Mouse (Mus musculus) skeletal muscle tissue, adult 2 months (tissue): ENCODE measurements around the gene Olfr488.
"Not testable (repeated sequence)": the region's sequence is repeated elsewhere in the genome, so short reads cannot be mapped to it uniquely, and the experiment has no call there.

Source experiments
- DNase-seq: peaks from one replicate; pipeline ENCODE4 v3.0.0-alpha.2; 2012; ENCODE audit warnings: low read depth, low spot score

Gene Olfr488

DNA sequence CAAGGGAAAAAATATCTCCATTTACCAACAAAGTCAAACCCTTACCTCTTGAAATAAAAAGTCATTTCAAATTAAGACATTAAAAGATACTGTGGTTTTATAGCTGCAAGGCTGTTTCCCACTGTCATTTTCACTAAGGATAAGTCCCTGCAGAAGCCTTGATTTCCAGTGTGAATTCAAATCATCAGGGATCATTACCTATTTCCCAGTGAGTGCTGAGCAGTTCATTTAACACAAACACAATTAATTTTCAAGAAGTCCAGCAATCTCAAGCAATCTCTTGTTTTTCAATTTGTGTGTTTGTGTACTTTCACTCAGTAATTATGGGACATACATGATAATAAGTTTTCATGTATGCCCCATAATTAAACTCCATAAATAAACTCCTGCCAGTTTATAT lies at the start of gene Olfr488:
TSS of gene Olfr488 (minus strand) at position 101 of the 400 bp plus-strand sequence.
- DNase-seq: no peak

DNA sequence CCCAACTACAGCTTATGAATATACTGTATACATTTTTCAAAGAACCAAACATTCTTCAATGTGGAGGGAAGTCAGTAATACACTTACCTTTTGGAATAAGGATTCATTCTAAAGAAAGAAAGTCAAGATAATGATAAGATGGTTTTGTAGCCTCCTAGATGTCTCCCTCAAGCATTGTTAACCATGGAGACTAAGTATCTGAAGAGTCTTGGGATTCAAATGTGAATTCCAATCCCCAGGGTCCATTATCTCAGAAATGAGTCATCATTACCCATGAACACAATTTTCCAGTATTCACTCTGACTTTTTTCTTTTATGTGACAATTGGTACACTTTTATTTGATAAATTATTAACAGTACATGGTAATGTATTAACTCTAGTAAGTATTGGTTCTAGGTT lies 30.7 kb upstream of the Olfr488 start, which contains the start of gene Olfr490:
TSS of gene Olfr490 (minus strand) at position 101 of the 400 bp plus-strand sequence.
- no peak for DNase-seq

GRCm38 (mm10) chr7:108233551-108233950 lies 24.6 kb downstream of the Olfr488 start:
- DNase-seq: no peak

DNA sequence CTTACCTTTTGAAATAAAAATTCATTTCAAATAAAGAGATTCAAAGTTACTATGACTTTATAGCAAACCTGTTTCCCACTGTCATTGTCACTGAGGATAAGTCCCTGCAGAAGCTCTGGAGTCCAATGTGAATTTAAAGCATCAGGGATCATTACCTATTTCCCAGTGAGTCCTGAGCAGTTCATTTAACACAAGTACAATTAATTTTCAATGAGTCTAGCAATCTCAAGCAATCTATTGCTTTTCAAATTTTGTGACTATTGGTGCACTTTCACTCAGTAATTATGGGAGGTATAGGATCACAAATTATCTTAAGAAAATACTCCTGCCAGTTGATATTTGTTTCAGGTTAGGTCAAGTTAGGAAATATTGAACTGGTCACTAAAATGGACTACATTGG lies 43.6 kb downstream of the Olfr488 start, which contains the start of gene Olfr487:
TSS of gene Olfr487 (minus strand) at position 101 of the 400 bp plus-strand sequence.
- not testable (repeated sequence) for DNase-seq
